Mouse (Mus musculus) MEL (cell line): ENCODE measurements around the gene Hyal5. TPM values are rescaled to one million over a fixed set of nuclear protein-coding genes. Genes with fewer than 3 reads are reported as not detected.
A peak's percentile ranks its signal among the peaks of the same experiment; 100 is the strongest.

Experiments
- DNase-seq: peaks from one replicate; pipeline ENCODE4 v3.0.0; 2011; ENCODE audit warnings: low read depth, low spot score
- H3K27ac ChIP-seq: 2 replicates; pipeline ENCODE4 v1.5.1; 2012; ENCODE audit warnings: low read depth, mild to moderate bottlenecking, control low read depth, low read length, moderate library complexity; ENCODE audit not compliant: control insufficient read depth
- H3K27me3 ChIP-seq, 2 experiments: fragments of 150-350 bp in 1 of 2; sonication (generic) in 1 of 2; 2 replicates each; pipeline ENCODE4 v1.6.1; 2012; ENCODE audit warnings: low read length in 2 of 2, mild to moderate bottlenecking in 2 of 2, improper control_type of control experiment in 1 of 2, moderate library complexity in 1 of 2; ENCODE audit not compliant: insufficient read depth in 2 of 2, control insufficient read depth in 1 of 2
- H3K36me3 ChIP-seq, 2 experiments: 2 replicates each; pipeline ENCODE4 v1.6.1; 2012 to 2014; ENCODE audit warnings: low read length in 2 of 2, improper control_type of control experiment in 1 of 2, inconsistent platforms in 1 of 2, mild to moderate bottlenecking in 1 of 2; ENCODE audit not compliant: insufficient read depth in 2 of 2, control insufficient read depth in 1 of 2
- H3K4me1 ChIP-seq, 2 experiments: fragments of 150-350 bp in 1 of 2; sonication (generic) in 1 of 2; 2 replicates each; pipeline ENCODE4 v1.6.1; 2012; ENCODE audit warnings: low read length in 2 of 2, improper control_type of control experiment in 1 of 2, mild to moderate bottlenecking in 1 of 2; ENCODE audit not compliant: insufficient read depth in 2 of 2, control insufficient read depth in 1 of 2
- H3K4me3 ChIP-seq, 2 experiments: fragments of 150-350 bp in 1 of 2; sonication (generic) in 1 of 2; 2 replicates each; pipeline ENCODE4 v1.5.1; 2012; ENCODE audit warnings: low read depth in 2 of 2, low read length in 2 of 2, mild to moderate bottlenecking in 2 of 2, moderate library complexity in 2 of 2, control low read depth in 1 of 2, improper control_type of control experiment in 1 of 2; ENCODE audit not compliant: control insufficient read depth in 1 of 2, insufficient read depth in 1 of 2
- H3K79me2 ChIP-seq: 2 replicates; pipeline ENCODE4 v1.6.1; 2012; ENCODE audit warnings: mild to moderate bottlenecking, low read length, moderate library complexity; ENCODE audit not compliant: control insufficient read depth, poor library complexity, insufficient read depth
- H3K9ac ChIP-seq: 2 replicates; pipeline ENCODE4 v1.6.1; 2012; ENCODE audit warnings: low read depth, mild to moderate bottlenecking, control low read depth, low read length, moderate library complexity; ENCODE audit not compliant: control insufficient read depth, poor library complexity, severe bottlenecking
- H3K9me3 ChIP-seq: fragments of 150-350 bp; sonication (generic); replicated peaks from 2 replicates; pipeline ENCODE4 v1.6.1; 2012; ENCODE audit warnings: mild to moderate bottlenecking, low read length, improper control_type of control experiment, moderate library complexity; ENCODE audit not compliant: insufficient read depth
- BHLHE40 ChIP-seq: IDR thresholded peaks from 2 replicates; pipeline ENCODE4 v1.6.1; 2012; ENCODE audit warnings: low read depth, mild to moderate bottlenecking, inconsistent platforms, low read length, improper control_type of control experiment, borderline replicate concordance
- E2F4 ChIP-seq: IDR thresholded peaks from 2 replicates; pipeline ENCODE4 v1.6.1; 2011; ENCODE audit warnings: low read depth, low read length, improper control_type of control experiment, borderline replicate concordance
- ETS1 ChIP-seq: IDR thresholded peaks from 2 replicates; pipeline ENCODE4 v1.6.1; 2012; ENCODE audit warnings: low read depth, mild to moderate bottlenecking, inconsistent platforms, low read length, improper control_type of control experiment, moderate library complexity
- GABPA ChIP-seq: IDR thresholded peaks from 2 replicates; pipeline ENCODE4 v1.6.1; 2012; ENCODE audit warnings: low read depth, mild to moderate bottlenecking, inconsistent platforms, low read length, improper control_type of control experiment, moderate library complexity
- GATA1 ChIP-seq: IDR thresholded peaks from 2 replicates; pipeline ENCODE4 v1.6.1; 2011; ENCODE audit warnings: low read depth, low read length, improper control_type of control experiment
- KAT2A ChIP-seq: conservative IDR thresholded peaks from 2 replicates; pipeline ENCODE4 v1.6.1; 2012; ENCODE audit warnings: low read depth, low read length, improper control_type of control experiment, inconsistent platforms
- MAX ChIP-seq: IDR thresholded peaks from 2 replicates; pipeline ENCODE4 v1.6.1; 2011; ENCODE audit warnings: low read length, improper control_type of control experiment
- MAZ ChIP-seq: IDR thresholded peaks from 2 replicates; pipeline ENCODE4 v1.6.1; 2012; ENCODE audit warnings: low read depth, mild to moderate bottlenecking, inconsistent platforms, low read length, improper control_type of control experiment
- MEF2A ChIP-seq: IDR thresholded peaks from 2 replicates; pipeline ENCODE4 v1.6.1; 2014; ENCODE audit warnings: low read depth, mild to moderate bottlenecking, inconsistent platforms, low read length, improper control_type of control experiment; ENCODE audit not compliant: poor library complexity, insufficient replicate concordance, severe bottlenecking; ENCODE audit errors: extremely low read depth
- MXI1 ChIP-seq: IDR thresholded peaks from 2 replicates; pipeline ENCODE4 v1.6.1; 2011; ENCODE audit warnings: mild to moderate bottlenecking, low read depth, low read length, improper control_type of control experiment
- MYB ChIP-seq: IDR thresholded peaks from 2 replicates; pipeline ENCODE4 v1.6.1; 2011; ENCODE audit warnings: mild to moderate bottlenecking, low read depth, low read length, improper control_type of control experiment
- POLR2AphosphoS2 ChIP-seq: IDR thresholded peaks from 2 replicates; pipeline ENCODE4 v1.6.1; 2011; ENCODE audit warnings: low read length, improper control_type of control experiment
- POLR2AphosphoS5 ChIP-seq: IDR thresholded peaks from 2 replicates; pipeline ENCODE4 v1.6.1; 2012; ENCODE audit warnings: low read depth, borderline replicate concordance, mild to moderate bottlenecking, inconsistent platforms, low read length, moderate library complexity, mixed read lengths
- RCOR1 ChIP-seq: IDR thresholded peaks from 2 replicates; pipeline ENCODE4 v1.6.1; 2012; ENCODE audit warnings: low read depth, mild to moderate bottlenecking, inconsistent platforms, low read length, improper control_type of control experiment
- SIN3A ChIP-seq: IDR thresholded peaks from 2 replicates; pipeline ENCODE4 v1.6.1; 2012; ENCODE audit warnings: low read length, improper control_type of control experiment, inconsistent platforms
- TAL1 ChIP-seq: IDR thresholded peaks from 2 replicates; pipeline ENCODE4 v1.6.1; 2012; ENCODE audit warnings: mild to moderate bottlenecking, inconsistent platforms, low read length, moderate library complexity, mixed read lengths
- TBP ChIP-seq: IDR thresholded peaks from 2 replicates; pipeline ENCODE4 v1.8.0; 2011; ENCODE audit warnings: low read depth, low read length, improper control_type of control experiment
- USF1 ChIP-seq: IDR thresholded peaks from 2 replicates; pipeline ENCODE4 v1.6.1; 2014; ENCODE audit warnings: low read depth, mild to moderate bottlenecking, inconsistent platforms, low read length, improper control_type of control experiment, moderate library complexity
- USF2 ChIP-seq, 2 experiments: IDR thresholded peaks; 2 replicates each; pipeline ENCODE4 v1.6.1; 2011 to 2012; ENCODE audit warnings: improper control_type of control experiment in 2 of 2, low read length in 2 of 2, borderline replicate concordance in 1 of 2, inconsistent platforms in 1 of 2, low read depth in 1 of 2, mild to moderate bottlenecking in 1 of 2; ENCODE audit not compliant: insufficient read depth in 1 of 2
- ZC3H11A ChIP-seq: IDR thresholded peaks from 2 replicates; pipeline ENCODE4 v1.6.1; 2012; ENCODE audit warnings: low read depth, mild to moderate bottlenecking, inconsistent platforms, low read length, improper control_type of control experiment
- ZKSCAN1 ChIP-seq: IDR thresholded peaks from 2 replicates; pipeline ENCODE4 v1.6.1; 2012; ENCODE audit warnings: low read depth, mild to moderate bottlenecking, inconsistent platforms, low read length, improper control_type of control experiment, moderate library complexity
- ZMIZ1 ChIP-seq: IDR thresholded peaks from 2 replicates; pipeline ENCODE4 v1.6.1; 2012; ENCODE audit warnings: low read depth, mild to moderate bottlenecking, inconsistent platforms, low read length, improper control_type of control experiment, moderate library complexity
- ZNF384 ChIP-seq: IDR thresholded peaks from 2 replicates; pipeline ENCODE4 v1.6.1; 2012; ENCODE audit warnings: low read depth, mild to moderate bottlenecking, inconsistent platforms, low read length, improper control_type of control experiment
- polyA plus RNA-seq, 2 experiments: library from polyadenylated mRNA; stranded (reverse) in 1 of 2; unstranded in 1 of 2; fragments of >175 nt in 1 of 2; fragments of >200 nt in 1 of 2; gene quantifications; 2 replicates each; pipeline versions ENCODE4 v1.2.1 to v1.2.4; 2012; ENCODE audit warnings: low replicate concordance in 2 of 2, low read depth in 1 of 2; ENCODE audit not compliant: insufficient read length in 2 of 2, insufficient read depth in 1 of 2, missing spikeins in 1 of 2
- total RNA-seq: library from RNA; depleted of rRNA; stranded (reverse); fragments of 300-350 nt; gene quantifications from 2 replicates; pipeline ENCODE4 v1.2.3, GENCODE M21; 2012

Hyal5 gene
- total and polyA plus RNA-seq, 3 experiments, result not detected

GRCm38 (mm10) chr6:24894874-24895183 lies 37.0 kb downstream of the Hyal5 start:
- no peaks in the 10 kb centered on the region for H3K36me3 ChIP-seq
- H3K27ac ChIP-seq, result no peak overlapping the region
- DNase-seq, result no peak
- no peaks in the 10 kb centered on the region for H3K9me3 ChIP-seq
- no peaks in the 10 kb centered on the region for H3K4me1 ChIP-seq
- H3K79me2 ChIP-seq, result no peaks in the 10 kb centered on the region
- H3K4me3 ChIP-seq, result peak overlapping the region; percentile 53 to 82
- H3K9ac ChIP-seq, result peak overlapping the region; percentile 24; the same call in 1 of the 2 replicates
- TF ChIP-seq MAZ (no peak), USF1 (no peak), SIN3A (no peak), GABPA (no peak), GATA1 (no peak), USF2 (IDR thresholded peaks at IDR 0.05; ENCODE audit: borderline replicate concordance in 1 of 2, insufficient read depth in 1 of 2, low read depth in 1 of 2, low read length in 2 of 2) (no peak), POLR2AphosphoS5 (no peak), TBP (no peak), TAL1 (no peak), E2F4 (no peak), ZKSCAN1 (no peak), KAT2A (no peak), MYB (no peak)
- no peaks in the 10 kb centered on the region for H3K27me3 ChIP-seq

GRCm38 (mm10) chr6:24905101-24905500 lies 47.3 kb downstream of the Hyal5 start:
- H3K36me3 ChIP-seq, result no peaks in the 10 kb centered on the region
- H3K9me3 ChIP-seq, result no peaks in the 10 kb centered on the region
- TF ChIP-seq ZMIZ1 (no peak), GATA1 (no peak), ZC3H11A (no peak), BHLHE40 (no peak), MXI1 (no peak), USF1 (no peak), RCOR1 (no peak), POLR2AphosphoS2 (no peak), ZNF384 (no peak), MAX (no peak), MEF2A (no peak), USF2 (IDR thresholded peaks at IDR 0.05; ENCODE audit: borderline replicate concordance in 1 of 2, insufficient read depth in 1 of 2, low read depth in 1 of 2, low read length in 2 of 2) (no peak), ETS1 (no peak)
- TF ChIP-seq, all 39 proteins: peak for 0
- no peaks in the 10 kb centered on the region for H3K79me2 ChIP-seq
- no peak overlapping the region for H3K27ac ChIP-seq
- no peaks in the 10 kb centered on the region for H3K4me1 ChIP-seq
- no peaks in the 10 kb centered on the region; a peak in 1 of 4 replicates for H3K27me3 ChIP-seq
- no peak for DNase-seq
- H3K9ac ChIP-seq, result no peak overlapping the region
- no peak overlapping the region for H3K4me3 ChIP-seq
